Comparison of ENCODE assay signal across 20 mouse cellular contexts in genomic region chr7:83800561-83801482, GRCm38 (mm10). TPM values are rescaled to one million over a fixed set of nuclear protein-coding genes. Genes with fewer than 3 reads are reported as not detected.
A peak's percentile ranks its signal among the peaks of the same experiment; 100 is the strongest.
DNase-seq lines count a peak whose midpoint lies in the region; ATAC-seq and TF ChIP-seq lines count a peak whose summit lies in the region.
"Had no signal": no experiment of that assay in that cellular context is flagged by ENCODE, and none has a peak within 500 bp of the region (broad histone marks: within the 10 kb centered on the region; RNA-seq: fewer than 3 reads in every experiment).

No protein-coding gene starts in this region.

- no peak for TF ChIP-seq CTCF in intestine, postnatal 0 days (IDR thresholded peaks at IDR 0.05; ENCODE audit: low read depth)
- no peak for TF ChIP-seq CTCF in CH12.LX (conservative IDR thresholded peaks at IDR 0.05 in 1 of 2, IDR thresholded peaks at IDR 0.05 in 1 of 2; ENCODE audit: low read depth in 2 of 2, low read length in 2 of 2)

- no peak overlapping the region for H3K4me2 ChIP-seq in intestine, embryonic 15.5 days (replicated peaks)
- H3K4me2 ChIP-seq in intestine, postnatal 0 days (replicated peaks; ENCODE audit: low read depth): no peak overlapping the region
- H3K4me2 ChIP-seq in CH12.LX (ENCODE audit: insufficient read depth, low read depth, poor library complexity, severe bottlenecking): no peak overlapping the region
- H3K4me2 ChIP-seq: limb, embryonic 13.5 days; neural tube, embryonic 12.5 days had no signal

- no peak for TF ChIP-seq POLR2A in CH12.LX (IDR thresholded peaks at IDR 0.05; ENCODE audit: low read depth, low read length)

- WGBS in intestine, embryonic 15.5 days: 63% methylated on average over 8 of the region's 8 CpGs
- WGBS in intestine, postnatal 0 days: 67% methylated on average over 8 of the region's 8 CpGs

- no peak for TF ChIP-seq RAD21 in CH12.LX (IDR thresholded peaks at IDR 0.05; ENCODE audit: low read depth, low read length)

- intact Hi-C loops in left cerebral cortex, postnatal 10 days (cut with DNase I): loop anchor here (5.0 to 10.0 kb wide), 2 partner anchors 136 to 234 kb away; no protein-coding TSS in a partner anchor

- H3K4me3 ChIP-seq in intestine, embryonic 15.5 days (replicated peaks): no peak overlapping the region
- H3K4me3 ChIP-seq in intestine, postnatal 0 days (ENCODE audit: low read depth, low read length): no peak overlapping the region
- no peak overlapping the region for H3K4me3 ChIP-seq in CH12.LX (replicated peaks in 1 of 3; ENCODE audit: low read depth in 2 of 3, low read length in 2 of 3, poor library complexity in 1 of 3)
- H3K4me3 ChIP-seq: forebrain, embryonic 10.5 days; limb, embryonic 13.5 days; neural tube, embryonic 12.5 days had no signal

- no peaks in the 10 kb centered on the region for H3K27me3 ChIP-seq in intestine, embryonic 15.5 days (replicated peaks)
- no peaks in the 10 kb centered on the region for H3K27me3 ChIP-seq in intestine, postnatal 0 days (replicated peaks; ENCODE audit: control insufficient read depth, insufficient read depth, low read length)
- no peaks in the 10 kb centered on the region for H3K27me3 ChIP-seq in CH12.LX (replicated peaks)
- H3K27me3 ChIP-seq: limb, embryonic 13.5 days; neural tube, embryonic 12.5 days had no signal

- ATAC-seq in frontal cortex, adult (ENCODE audit: low TSS enrichment): peak; percentile 85
- ATAC-seq in intestine, embryonic 15.5 days: no peak
- ATAC-seq in intestine, postnatal 0 days: no peak

- no peak for TF ChIP-seq EP300 in CH12.LX (IDR thresholded peaks at IDR 0.05; ENCODE audit: low read length)

- 0 out of 2 replicates have a peak, but pooled peaks cover 8% of the 10 kb centered on the region for H3K4me1 ChIP-seq in intestine, embryonic 15.5 days (replicated peaks)
- no peaks in the 10 kb centered on the region; the same call in 1 of the 2 replicates for H3K4me1 ChIP-seq in intestine, postnatal 0 days (replicated peaks; ENCODE audit: control insufficient read depth, insufficient read depth, low read length)
- H3K4me1 ChIP-seq in CH12.LX (ENCODE audit: control insufficient read depth in 1 of 2, insufficient read depth in 2 of 2): peaks cover 7 to 28% of the 10 kb centered on the region in 2 experiments; a peak in 3 of 4 replicates
- H3K4me1 ChIP-seq: forebrain, embryonic 10.5 days; neural tube, embryonic 12.5 days had no signal

- H3K79me2 ChIP-seq in CH12.LX (replicated peaks; ENCODE audit: control insufficient read depth, extremely low read depth, insufficient read depth, poor library complexity, severe bottlenecking): no peaks in the 10 kb centered on the region

- H3K9ac ChIP-seq in intestine, embryonic 15.5 days: no peak overlapping the region
- H3K9ac ChIP-seq in intestine, postnatal 0 days (ENCODE audit: low read depth, low read length): no peak overlapping the region
- no peak overlapping the region for H3K9ac ChIP-seq in CH12.LX (ENCODE audit: insufficient read depth, low read depth)
- H3K9ac ChIP-seq: limb, embryonic 13.5 days; neural tube, embryonic 12.5 days had no signal

- no peaks in the 10 kb centered on the region for H3K9me3 ChIP-seq in intestine, embryonic 15.5 days
- H3K9me3 ChIP-seq in intestine, postnatal 0 days (ENCODE audit: control insufficient read depth): no peaks in the 10 kb centered on the region
- no peaks in the 10 kb centered on the region for H3K9me3 ChIP-seq in CH12.LX (replicated peaks; ENCODE audit: low read length)
- H3K9me3 ChIP-seq: forebrain, embryonic 10.5 days; limb, embryonic 13.5 days; neural tube, embryonic 12.5 days had no signal

- 0 out of 2 replicates have a peak overlapping the region, but pooled peaks have one; percentile 27 for H3K27ac ChIP-seq in intestine, embryonic 15.5 days
- no peak overlapping the region for H3K27ac ChIP-seq in intestine, postnatal 0 days (ENCODE audit: low read depth, low read length)
- no peak overlapping the region for H3K27ac ChIP-seq in CH12.LX (ENCODE audit: insufficient read depth, low read depth)
- H3K27ac ChIP-seq: forebrain, embryonic 10.5 days; limb, embryonic 13.5 days; macrophage; neural tube, embryonic 12.5 days had no signal

- in situ Hi-C loops in CH12.LX (cut with MboI; ENCODE audit: low pct_ligation_motif_present, low pct_unique_long_range_greater_than_20kb, low sequenced_read_pairs): no loop called here

- dilution Hi-C loops in CH12.LX (cut with MboI; ENCODE audit: extremely low pct_ligation_motif_present, extremely low pct_unique_long_range_greater_than_20kb, low sequenced_read_pairs): no loop called here

- DNase-seq in frontal cortex, postnatal 10 days (ENCODE audit: low spot score in 2 of 2): no peak
- DNase-seq in CH12.LX (ENCODE audit: extremely low read depth): no peak
- peak; percentile 64 for DNase-seq in adrenal gland, adult 8-10 months
- DNase-seq in natural killer cell, adult 2 months (ENCODE audit: low spot score in 2 of 2): no peak
- DNase-seq in left cerebral cortex, postnatal 10 days (ENCODE audit: extremely low spot score in 1 of 2, low spot score in 2 of 2): no peak
- DNase-seq: cerebellum, postnatal 10 days; heart, adult 18-20 months; kidney, postnatal 10 days; midbrain, embryonic 14.5 days; thymus, postnatal 4 days had no signal

- no peaks in the 10 kb centered on the region for H3K36me3 ChIP-seq in intestine, embryonic 15.5 days
- H3K36me3 ChIP-seq in intestine, postnatal 0 days (ENCODE audit: control insufficient read depth, insufficient read depth): no peaks in the 10 kb centered on the region
- H3K36me3 ChIP-seq in CH12.LX (replicated peaks in 1 of 2; ENCODE audit: control insufficient read depth in 1 of 2, insufficient read depth in 1 of 2, low read length in 1 of 2): no peaks in the 10 kb centered on the region
- H3K36me3 ChIP-seq: forebrain, embryonic 10.5 days; limb, embryonic 13.5 days; neural tube, embryonic 12.5 days had no signal

TF ChIP-seq in CH12.LX, 34 proteins besides CTCF, POLR2A, EP300 and RAD21:
- TF ChIP-seq MEF2A (IDR thresholded peaks at IDR 0.05; ENCODE audit: borderline replicate concordance, low read depth, low read length): no peak
- no peak for TF ChIP-seq MXI1 (IDR thresholded peaks at IDR 0.05; ENCODE audit: low read depth, low read length)
- no peak for TF ChIP-seq GABPA (IDR thresholded peaks at IDR 0.05; ENCODE audit: insufficient replicate concordance, low read depth, low read length)
- no peak for TF ChIP-seq MAZ (IDR thresholded peaks at IDR 0.05; ENCODE audit: low read depth, low read length)
- no peak for TF ChIP-seq KAT2A (IDR thresholded peaks at IDR 0.05; ENCODE audit: insufficient replicate concordance, low read length)
- TF ChIP-seq JUN (IDR thresholded peaks at IDR 0.05; ENCODE audit: insufficient read depth, low read depth, low read length): no peak
- TF ChIP-seq MAFK (IDR thresholded peaks at IDR 0.05; ENCODE audit: insufficient replicate concordance, low read length): 0 out of 2 replicates have a peak, but pooled peaks have one; percentile 20
- no peak for TF ChIP-seq ZNF384 (IDR thresholded peaks at IDR 0.05; ENCODE audit: low read depth, low read length)

RNA-seq across cellular contexts. Expression of gene Cfap161, which starts 6.1 kb away (rescaled TPM):
- polyA plus RNA-seq in intestine, embryonic 15.5 days (2015; fragmentation: Nextera tagmentation; extraction: Ambion mirVana): 0.13 TPM in 1 of 2 replicates, not detected in the other
- not detected in 2 replicates for polyA plus RNA-seq in intestine, postnatal 0 days (2015; fragmentation: Nextera tagmentation; extraction: Ambion mirVana)
- total RNA-seq in CH12.LX (2012; rRNA removed) (0.08 TPM in 1 of 2 replicates, not detected in the other), CH12.LX (2014; rRNA removed) (0.42 TPM in 1 of 2 replicates, not detected in the other)
- 0.17 TPM in 1 of 2 replicates, not detected in the other for polyA plus RNA-seq in CH12.LX (2012; ENCODE audit: insufficient read length, low read depth)
- 1 to 10 TPM in 2 of 4 experiments, under 1 TPM in 2; 0.44 to 2.1 (median 1.2) TPM for total RNA-seq in adrenal gland, adult 8-10 months (2022)
- total RNA-seq in left cerebral cortex, postnatal 10 days (2021): 1 to 10 TPM in 1 of 2 experiments, under 1 TPM in 1; 0.88 to 1.0 TPM
- total RNA-seq: gastrocnemius, adult 18-20 months; heart, adult 18-20 months had no signal
- polyA plus RNA-seq: forebrain, embryonic 10.5 days; liver, embryonic 16.5 days; neural tube, embryonic 12.5 days; spleen, adult 2 months had no signal

RNA-seq across cellular contexts. Expression of gene Il16, which starts 55.3 kb away (rescaled TPM):
- 3.9 and 4.5 TPM in 2 replicates for polyA plus RNA-seq in intestine, embryonic 15.5 days (2015; fragmentation: Nextera tagmentation; extraction: Ambion mirVana)
- 2.5 and 2.9 TPM in 2 replicates for polyA plus RNA-seq in intestine, postnatal 0 days (2015; fragmentation: Nextera tagmentation; extraction: Ambion mirVana)
- total RNA-seq in CH12.LX (2012; rRNA removed) (50.5 and 62.1 TPM in 2 replicates), CH12.LX (2014; rRNA removed) (55.5 and 57.1 TPM in 2 replicates)
- polyA plus RNA-seq in CH12.LX (2012; ENCODE audit: insufficient read length, low read depth): 38.9 and 39.8 TPM in 2 replicates
- total RNA-seq in adrenal gland, adult 8-10 months (2022): 1 to 10 TPM; 4.9 to 9.2 (median 6.5) TPM
- total RNA-seq in left cerebral cortex, postnatal 10 days (2021): 1 to 10 TPM; 2.4 to 2.7 TPM

Comparison
In these comparisons a context has a peak if more than half of its experiments do, and no peak if none do; other contexts are left out.
1. RNA of gene Il16, which starts 55.3 kb away (total RNA-seq): 50.5 to 62.1 TPM in CH12.LX; 4.9 to 9.2 TPM in adrenal gland, adult 8-10 months and 2.4 to 2.7 TPM in left cerebral cortex, postnatal 10 days; every median in the first group is over 4 times any median in the second.